Mouse (Mus musculus) C2C12 (cell line): ENCODE data around the gene Foxn4. TPM values are rescaled to one million over a fixed set of nuclear protein-coding genes. Genes with fewer than 3 reads are reported as not detected.

Source experiments
- H3K27me3 ChIP-seq: one replicate; pipeline ENCODE4 v1.6.1; 2011; ENCODE audit not compliant: control insufficient read depth, insufficient read depth, insufficient read length
- H3K36me3 ChIP-seq: one replicate; pipeline ENCODE4 v1.6.1; 2011; ENCODE audit not compliant: control insufficient read depth, insufficient read depth
- H3K4me3 ChIP-seq: one replicate; pipeline ENCODE4 v1.5.1; 2011; ENCODE audit warnings: mild to moderate bottlenecking, control low read depth; ENCODE audit not compliant: poor library complexity, insufficient read depth, severe bottlenecking
- H3K79me2 ChIP-seq: one replicate; pipeline ENCODE4 v1.6.1; 2011; ENCODE audit not compliant: control insufficient read depth, insufficient read depth
- H3K79me3 ChIP-seq: one replicate; pipeline ENCODE4 v1.6.1; 2011; ENCODE audit warnings: low read depth, control low read depth
- H3ac ChIP-seq: one replicate; pipeline ENCODE3; 2011; ENCODE audit warnings: low read depth; ENCODE audit not compliant: control insufficient read depth, insufficient read length
- CEBPB ChIP-seq: IDR thresholded peaks from one replicate; pipeline ENCODE4 v1.6.1; 2011; ENCODE audit warnings: low read depth, mild to moderate bottlenecking, control low read depth, moderate library complexity
- CTCF ChIP-seq: IDR thresholded peaks from one replicate; pipeline ENCODE4 v1.5.1; 2011; ENCODE audit not compliant: control insufficient read depth, insufficient read depth, insufficient read length
- FOSL1 ChIP-seq: IDR thresholded peaks from one replicate; pipeline ENCODE4 v1.8.0; 2011; ENCODE audit warnings: mild to moderate bottlenecking, low read length; ENCODE audit not compliant: poor library complexity, insufficient read depth, severe bottlenecking
- MAX ChIP-seq: IDR thresholded peaks from one replicate; pipeline ENCODE4 v1.6.1; 2011; ENCODE audit warnings: mild to moderate bottlenecking, control low read depth
- MYOD1 ChIP-seq: IDR thresholded peaks from one replicate; pipeline ENCODE4 v1.6.1; 2011; ENCODE audit warnings: low read depth; ENCODE audit not compliant: control insufficient read depth, insufficient read length
- MYOG ChIP-seq: IDR thresholded peaks from one replicate; pipeline ENCODE4 v1.6.1; 2011; ENCODE audit not compliant: control insufficient read depth, insufficient read length; ENCODE audit errors: extremely low read depth
- USF1 ChIP-seq: IDR thresholded peaks from one replicate; pipeline ENCODE4 v1.6.1; 2011; ENCODE audit warnings: low read depth, mild to moderate bottlenecking, control low read depth, moderate library complexity
- polyA plus RNA-seq: library from polyadenylated mRNA; unstranded; fragments of >200 nt; fragmentation: generic; extraction: Trizol; gene quantifications from one replicate; pipeline ENCODE4 v1.2.1, GENCODE M21; 2012; ENCODE audit warnings: missing spikeins

Foxn4 gene
- polyA plus RNA-seq, 1 experiment: not detected

- peaks cover 54% of the 10 kb centered on the region for H3K27me3 ChIP-seq
- no peaks in the 10 kb centered on the region for H3K79me3 ChIP-seq
These were observed 27.1 kb downstream of the Foxn4 start for GRCm38 (mm10) chr5:114246465-114246864.

GRCm38 (mm10) chr5:114239737-114240136 is 33.9 kb downstream of the Foxn4 start:
- Histone ChIP-seq H3K4me3 (no peak overlapping the region), H3K27me3 (peaks cover 73% of the 10 kb centered on the region), H3ac (no peak overlapping the region), H3K79me3 (no peaks in the 10 kb centered on the region), H3K79me2 (no peaks in the 10 kb centered on the region), H3K36me3 (no peaks in the 10 kb centered on the region)
- TF ChIP-seq FOSL1 (no peak), CEBPB (no peak), MAX (no peak), CTCF (no peak), USF1 (no peak), MYOG (no peak), MYOD1 (no peak)

More at GRCm38 (mm10) chr5:114246465-114246864, 27.1 kb downstream of the Foxn4 start:
- Histone ChIP-seq H3K4me3 (no peak overlapping the region), H3K36me3 (no peaks in the 10 kb centered on the region), H3K79me2 (no peaks in the 10 kb centered on the region), H3ac (no peak overlapping the region)
- TF ChIP-seq MYOD1 (no peak), FOSL1 (no peak), MYOG (no peak), USF1 (no peak), CEBPB (no peak), MAX (no peak)

DNA sequence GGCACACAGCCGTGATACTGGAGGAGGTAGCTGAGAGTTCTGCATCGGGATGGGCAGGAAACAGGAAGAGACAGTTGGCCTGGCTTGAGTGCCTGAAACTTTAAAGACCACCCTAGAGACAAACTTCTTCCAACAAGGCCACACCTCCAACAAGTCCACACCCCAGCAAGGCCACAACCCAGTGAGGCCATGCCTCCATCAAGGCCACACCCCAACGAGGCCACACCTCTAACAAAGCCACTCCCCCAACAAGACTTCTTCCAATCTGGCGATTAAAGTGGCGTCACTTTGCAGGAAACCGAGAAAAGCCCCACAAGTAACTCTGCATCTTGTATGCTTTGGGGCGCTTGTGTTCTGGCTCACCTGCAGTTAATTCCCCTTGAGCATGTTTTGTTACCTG is 34.7 kb downstream of the Foxn4 start:
- Histone ChIP-seq H3K36me3 (no peaks in the 10 kb centered on the region), H3ac (no peak overlapping the region), H3K79me3 (no peaks in the 10 kb centered on the region), H3K79me2 (no peaks in the 10 kb centered on the region), H3K4me3 (no peak overlapping the region), H3K27me3 (peaks cover 72% of the 10 kb centered on the region)
- TF ChIP-seq MAX (no peak), CTCF (no peak), MYOG (no peak), CEBPB (no peak), FOSL1 (no peak)

DNA sequence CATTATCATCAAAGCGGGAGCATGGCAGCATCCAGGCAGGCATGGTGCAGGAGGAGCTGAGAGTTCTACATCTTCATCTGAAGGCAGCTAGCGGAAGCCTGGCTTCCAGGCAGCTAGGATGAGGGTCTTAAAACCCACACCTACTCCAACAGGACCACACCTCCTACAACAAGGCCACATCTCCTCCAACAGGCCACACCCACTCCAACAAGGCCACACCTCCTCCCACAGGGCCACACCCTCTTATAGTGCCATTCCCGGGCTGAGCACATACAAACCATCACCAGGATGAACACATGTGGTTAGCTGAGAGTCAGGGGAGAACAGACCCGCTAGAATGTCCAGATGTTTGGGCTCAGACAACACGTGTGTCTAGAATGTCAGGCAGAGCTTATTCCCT is 44.7 kb downstream of the Foxn4 start:
- Histone ChIP-seq H3K36me3 (no peaks in the 10 kb centered on the region), H3ac (no peak overlapping the region), H3K27me3 (peaks cover 44% of the 10 kb centered on the region), H3K4me3 (no peak overlapping the region), H3K79me2 (no peaks in the 10 kb centered on the region), H3K79me3 (no peaks in the 10 kb centered on the region)
- TF ChIP-seq CEBPB (no peak), MAX (no peak), USF1 (no peak), MYOG (no peak), MYOD1 (no peak), FOSL1 (no peak), CTCF (no peak)

DNA sequence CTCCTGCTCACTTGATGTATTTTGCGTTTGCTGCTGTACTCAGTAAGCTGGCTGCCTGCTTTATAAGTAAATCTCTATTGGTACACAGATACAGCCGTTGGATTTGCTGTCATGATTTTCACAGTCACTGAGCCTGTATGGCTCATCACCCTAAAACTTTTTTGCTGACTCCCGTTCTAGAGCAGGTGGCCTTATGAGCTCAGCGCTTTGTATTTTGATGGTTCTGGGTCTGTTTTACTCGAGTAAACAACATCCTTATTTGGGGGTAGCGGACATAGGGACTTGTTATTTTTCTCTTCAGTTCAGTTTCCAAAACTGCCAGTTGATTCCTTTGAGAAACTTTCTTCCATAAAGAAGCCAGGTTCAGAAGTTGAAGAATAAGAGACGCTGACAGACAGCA is 47.6 kb downstream of the Foxn4 start:
- Histone ChIP-seq H3K36me3 (no peaks in the 10 kb centered on the region), H3K79me3 (no peaks in the 10 kb centered on the region), H3K4me3 (no peak overlapping the region), H3ac (no peak overlapping the region), H3K79me2 (no peaks in the 10 kb centered on the region), H3K27me3 (peaks cover 25% of the 10 kb centered on the region)
- no peak for TF ChIP-seq USF1
- no peak for TF ChIP-seq MAX
- no peak for TF ChIP-seq CTCF
- no peak for TF ChIP-seq MYOG
- TF ChIP-seq FOSL1: no peak
- no peak for TF ChIP-seq MYOD1
- no peak for TF ChIP-seq CEBPB

DNA sequence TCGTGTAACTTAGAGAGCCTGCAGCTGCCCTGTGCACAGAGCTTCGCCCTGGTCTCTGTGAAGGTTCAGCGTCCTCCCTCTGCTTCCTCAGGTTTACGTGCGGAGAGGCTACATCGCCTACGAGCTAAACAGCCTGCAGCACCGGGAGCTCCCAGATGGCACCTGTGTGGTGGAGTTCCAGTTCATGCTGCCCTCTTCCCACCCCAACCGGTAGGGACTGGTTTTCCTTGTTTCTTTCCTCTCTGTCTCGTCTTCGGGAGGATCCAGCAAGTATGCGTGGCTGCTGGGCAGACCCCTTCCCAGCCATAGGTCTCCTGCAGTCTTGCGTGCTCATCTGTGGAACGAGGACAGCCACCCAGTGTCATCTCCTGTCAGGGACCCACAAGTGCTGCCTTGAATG is 54.8 kb downstream of the Foxn4 start:
- Histone ChIP-seq H3ac (no peak overlapping the region), H3K4me3 (no peak overlapping the region), H3K36me3 (no peaks in the 10 kb centered on the region), H3K79me2 (no peaks in the 10 kb centered on the region), H3K79me3 (no peaks in the 10 kb centered on the region), H3K27me3 (peaks cover 14% of the 10 kb centered on the region)
- TF ChIP-seq CEBPB (no peak), MYOD1 (no peak), MYOG (no peak), MAX (no peak)
